Mouse (Mus musculus) liver, adult 2 months (tissue): ENCODE results near the gene Rsph14.

Source experiments
- CTCF ChIP-seq: fragments of 200-500 bp; IDR thresholded peaks from 2 replicates; pipeline ENCODE4 v1.5.1; 2011; ENCODE audit warnings: low read depth, low read length, control low read depth
- POLR2A ChIP-seq: fragments of 200-500 bp; IDR thresholded peaks from 2 replicates; pipeline ENCODE4 v1.6.1; 2011; ENCODE audit warnings: low read length, control low read depth; ENCODE audit not compliant: insufficient read depth; ENCODE audit errors: extremely low read depth

DNA sequence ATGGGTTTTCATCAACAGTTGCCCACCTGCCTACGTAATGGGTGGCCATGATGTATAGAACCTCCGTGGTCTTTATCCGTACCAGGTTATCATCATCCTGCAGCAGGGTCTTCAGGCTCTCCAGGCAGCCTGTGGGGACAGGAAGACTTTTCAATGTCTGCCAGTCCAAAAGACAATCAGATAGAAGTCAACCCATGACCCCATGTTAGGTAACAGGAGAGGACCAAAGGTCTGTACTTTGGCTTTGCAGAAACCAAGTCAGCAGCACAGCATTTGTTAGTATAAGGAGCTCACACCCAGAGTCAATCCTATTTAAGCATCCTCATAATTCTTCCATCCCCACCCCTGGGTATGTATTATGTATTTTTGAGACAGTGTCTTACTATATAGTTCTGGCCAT is 2.7 kb downstream of the Rsph14 start:
- TF ChIP-seq POLR2A (no peak), CTCF (no peak)
